Mouse (Mus musculus) thymus, adult 2 months (tissue): ENCODE measurements at regions not wholly inside any gene's neighbourhood (a gene's known extent, or its start where the extent isn't known, plus 50 kb on each side); places are given as distances from the start of the nearest gene placed in this dataset.

Source experiments
- CTCF ChIP-seq: fragments of 200-500 bp; IDR thresholded peaks from 2 replicates; pipeline ENCODE4 v1.5.1; 2012; ENCODE audit warnings: mild to moderate bottlenecking, control low read depth, low read length, moderate library complexity, borderline replicate concordance; ENCODE audit not compliant: control insufficient read depth, poor library complexity, insufficient read depth; ENCODE audit errors: extremely low read depth
- POLR2A ChIP-seq: fragments of 200-500 bp; IDR thresholded peaks from 2 replicates; pipeline ENCODE4 v1.6.1; 2012; ENCODE audit warnings: mild to moderate bottlenecking, low read length, control low read depth, moderate library complexity; ENCODE audit not compliant: control insufficient read depth, poor library complexity, insufficient read depth; ENCODE audit errors: extremely low read depth

DNA sequence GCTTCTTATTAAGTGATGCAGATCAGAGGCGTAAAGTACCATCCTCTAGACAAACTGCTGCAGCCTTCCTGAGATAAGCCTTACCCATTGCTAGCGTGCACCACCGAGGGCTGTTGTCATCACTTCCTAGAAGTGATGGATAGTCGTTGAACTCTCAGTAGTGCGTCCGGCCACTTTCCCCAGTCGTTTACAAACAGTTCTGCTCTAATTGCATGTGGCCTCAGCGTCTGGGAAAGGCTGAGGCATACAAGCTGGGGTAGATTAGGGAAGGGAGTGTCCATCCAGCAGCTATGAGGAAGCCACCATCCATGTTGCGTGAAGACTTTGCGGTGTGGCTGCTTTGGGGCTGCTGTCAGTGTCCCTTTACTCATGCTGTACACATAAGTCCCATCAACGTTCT lies 60.7 kb upstream of the Akap6 start:
- TF ChIP-seq CTCF = no peak
- TF ChIP-seq POLR2A = no peak
